Mouse (Mus musculus) hindbrain, embryonic 15.5 days (tissue): ENCODE data around the gene Prpf3. TPM values are rescaled to one million over a fixed set of nuclear protein-coding genes. Genes with fewer than 3 reads are reported as not detected.
A peak's percentile ranks its signal among the peaks of the same experiment; 100 is the strongest.

Experiments
- ATAC-seq: fragments of 200-750 bp; cut with Nextera tagmentation; 2 replicates; pipeline ENCODE4 v1.8.0; 2017; ENCODE audit warnings: low read depth, moderate number of reproducible peaks, moderate TSS enrichment; ENCODE audit not compliant: low FRiP score
- H3K27ac ChIP-seq: fragments of 300-500 bp; sonication (generic); replicated peaks from 2 replicates; pipeline ENCODE4 v1.5.1; 2015; ENCODE audit warnings: mild to moderate bottlenecking, inconsistent platforms
- H3K27me3 ChIP-seq: fragments of 300-500 bp; sonication (generic); 2 replicates; pipeline ENCODE4 v1.6.1; 2015; ENCODE audit warnings: control low read depth, inconsistent platforms
- H3K36me3 ChIP-seq: fragments of 300-500 bp; sonication (generic); 2 replicates; pipeline ENCODE4 v1.6.1; 2015; ENCODE audit warnings: control low read depth, inconsistent platforms
- H3K4me1 ChIP-seq: fragments of 300-500 bp; sonication (generic); replicated peaks from 2 replicates; pipeline ENCODE4 v1.6.1; 2015; ENCODE audit warnings: control low read depth, inconsistent platforms
- H3K4me2 ChIP-seq: fragments of 300-500 bp; sonication (generic); 2 replicates; pipeline ENCODE4 v1.6.1; 2015; ENCODE audit warnings: moderate library complexity, mild to moderate bottlenecking, inconsistent platforms
- H3K4me3 ChIP-seq: fragments of 300-500 bp; sonication (generic); 2 replicates; pipeline ENCODE4 v1.5.1; 2015; ENCODE audit warnings: mild to moderate bottlenecking, inconsistent platforms
- H3K9ac ChIP-seq: fragments of 300-500 bp; sonication (generic); 2 replicates; pipeline ENCODE4 v1.6.1; 2015; ENCODE audit warnings: inconsistent platforms
- H3K9me3 ChIP-seq: fragments of 300-500 bp; sonication (generic); 2 replicates; pipeline ENCODE4 v1.6.1; 2016; ENCODE audit warnings: control low read depth, inconsistent platforms
- WGBS: fragments of 180-500 bp; shearing (Covaris S2); methylation state at CpG from one replicate; pipeline ENCODE4 v1.1.7; 2015; 5-methylcytosine and 5-hydroxymethylcytosine counted together
- polyA plus RNA-seq: library from polyadenylated mRNA; unstranded; fragments of >200 nt; fragmentation: Nextera tagmentation; extraction: Ambion mirVana; gene quantifications from 2 replicates; pipeline ENCODE4 v1.2.1, GENCODE M21; 2015

Prpf3 gene
- polyA plus RNA-seq, 1 experiment from 2014 or later = 34.6 TPM

DNA sequence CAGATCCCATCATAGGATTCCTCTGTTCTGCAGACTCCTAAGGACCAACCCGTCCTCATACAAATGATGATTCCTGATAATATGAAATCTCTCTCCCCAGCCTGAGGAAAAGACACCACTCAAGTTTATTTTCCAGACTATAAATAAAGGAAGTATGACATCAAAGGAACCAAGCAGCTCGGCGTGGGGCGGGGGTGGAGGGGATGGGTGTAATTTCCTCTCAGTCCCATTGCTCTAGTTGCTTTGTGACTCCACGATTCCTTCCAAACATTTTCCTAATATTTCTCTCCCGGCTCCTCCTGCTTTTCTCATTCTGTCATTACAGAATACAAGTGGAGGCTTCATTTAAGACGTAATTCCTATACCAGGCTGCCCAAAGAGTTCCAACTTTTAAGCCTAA is 37.4 kb upstream of the Prpf3 start:
- no peak for ATAC-seq
- peak overlapping the region; percentile 76 for H3K27ac ChIP-seq
- peaks cover 24% of the 10 kb centered on the region for H3K4me1 ChIP-seq
- 20% methylated on average over 7 of the region's 7 CpGs for WGBS
- H3K9me3 ChIP-seq = no peaks in the 10 kb centered on the region
- peak overlapping the region; percentile 56 for H3K4me3 ChIP-seq
- peak overlapping the region; percentile 42 for H3K9ac ChIP-seq
- no peaks in the 10 kb centered on the region for H3K27me3 ChIP-seq
- peak overlapping the region; percentile 64 for H3K4me2 ChIP-seq
- peaks cover 7% of the 10 kb centered on the region; the same call in 1 of the 2 replicates for H3K36me3 ChIP-seq

DNA sequence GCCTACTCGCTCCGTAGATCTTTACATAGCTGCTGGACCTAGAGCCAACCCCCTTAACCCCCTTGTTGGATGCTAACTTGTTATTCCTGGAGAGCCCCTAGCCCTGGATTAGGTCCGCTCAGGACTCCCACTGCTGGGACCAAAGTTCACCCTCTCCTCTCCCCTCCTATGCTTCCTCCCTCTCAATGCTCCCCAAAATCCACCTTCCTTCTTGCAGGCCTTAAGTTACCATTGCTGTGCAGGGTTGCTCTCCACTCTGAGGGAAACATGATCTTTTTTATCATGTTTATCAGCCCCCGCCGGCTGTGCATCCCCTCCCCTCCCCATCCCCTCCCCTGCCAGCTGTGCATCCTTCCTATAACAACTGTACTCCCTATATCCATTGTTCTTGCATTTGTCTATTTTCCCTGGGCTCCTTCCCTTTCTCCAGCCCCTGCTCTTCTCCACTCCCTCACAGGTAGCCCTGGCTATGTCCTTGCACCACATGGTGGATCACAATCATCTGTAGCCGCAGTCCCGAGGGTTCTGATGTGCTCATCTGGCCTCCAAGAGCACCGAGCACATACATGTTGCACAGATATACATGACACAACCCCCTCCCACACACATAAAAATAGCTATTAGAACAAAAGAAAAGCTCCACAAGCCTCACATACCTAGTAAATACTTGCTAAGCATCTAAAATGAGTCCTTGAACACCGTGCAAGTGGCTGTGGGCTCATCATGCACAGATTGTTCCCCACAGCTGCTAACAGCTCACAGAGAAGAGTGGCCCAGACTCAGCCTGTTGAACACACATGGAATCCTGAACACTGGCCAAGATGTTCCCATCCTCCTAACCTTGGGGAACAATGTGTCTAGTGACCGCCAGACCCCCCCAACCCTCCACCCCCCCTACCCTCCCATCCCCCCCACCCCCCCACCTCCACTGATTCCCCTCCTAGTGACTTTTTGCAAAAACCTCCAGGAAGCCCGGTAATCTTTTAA is 36.7 kb upstream of the Prpf3 start:
- Histone ChIP-seq H3K4me2 (peak overlapping the region; percentile 35), H3K9ac (0 out of 2 replicates have a peak overlapping the region, but pooled peaks have one; percentile 4), H3K4me1 (peaks cover 24% of the 10 kb centered on the region), H3K4me3 (no peak overlapping the region; the same call in 1 of the 2 replicates), H3K27ac (peak overlapping the region; percentile 76), H3K36me3 (peaks cover under 1% of the 10 kb centered on the region; the same call in 1 of the 2 replicates), H3K27me3 (no peaks in the 10 kb centered on the region), H3K9me3 (no peaks in the 10 kb centered on the region)
- ATAC-seq = no peak
- 35% methylated on average over 11 of the region's 11 CpGs for WGBS

DNA sequence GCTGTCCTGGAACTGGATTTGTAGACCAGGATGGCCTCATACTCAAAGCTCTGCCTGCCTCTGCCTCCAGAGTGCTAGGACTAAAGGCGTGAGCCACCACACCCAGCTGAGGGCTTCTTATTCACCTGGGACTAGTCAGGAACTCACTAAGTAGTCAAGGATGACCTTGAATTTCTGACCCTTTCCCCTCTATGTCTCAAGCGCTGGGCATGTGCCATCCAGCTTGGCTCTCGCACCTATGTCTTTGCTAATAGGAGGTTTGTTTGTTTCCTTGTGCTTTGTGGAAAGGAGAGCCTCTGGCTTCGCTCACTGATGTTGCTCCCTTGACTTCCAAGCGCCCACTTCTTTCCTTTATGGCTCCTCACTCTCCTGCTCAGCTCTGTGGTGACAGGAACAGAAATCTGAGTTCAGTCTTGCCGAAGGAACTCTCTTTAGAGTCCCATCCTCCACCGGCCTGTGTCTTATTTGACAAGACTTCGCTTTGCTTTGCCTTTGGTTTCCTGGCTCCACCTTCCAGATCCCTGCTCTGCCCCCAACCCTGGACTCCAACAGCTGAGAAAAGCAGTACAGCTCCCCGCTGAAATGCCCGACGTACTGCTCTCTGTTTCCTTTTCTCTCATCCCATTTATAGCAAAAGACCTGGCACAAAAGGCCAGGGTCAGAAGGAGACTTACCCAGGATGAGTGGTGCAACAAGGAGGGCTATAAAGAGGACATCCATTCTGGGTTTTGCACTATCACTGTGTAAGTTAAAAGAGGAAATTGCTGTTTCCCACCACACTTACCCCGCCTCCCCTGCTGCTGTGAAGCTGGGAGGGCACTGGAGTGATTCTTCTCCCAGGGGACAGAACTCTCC is 35.8 kb upstream of the Prpf3 start, which contains the start of gene BC028528:
TSS of gene BC028528 (minus strand) at position 795 of the 855 bp plus-strand sequence.
- ATAC-seq = no peak
- H3K4me1 ChIP-seq = peaks cover 24% of the 10 kb centered on the region
- H3K9ac ChIP-seq = 0 out of 2 replicates have a peak within 1 kb of the TSS, but pooled peaks have one; percentile 4
- H3K36me3 ChIP-seq = no peaks in the 10 kb centered on the region
- H3K27me3 ChIP-seq = no peaks in the 10 kb centered on the region
- H3K27ac ChIP-seq = peak within 1 kb of the TSS; percentile 43
- peak within 1 kb of the TSS; percentile 35 for H3K4me2 ChIP-seq
- 26% methylated on average over 12 of the region's 12 CpGs for WGBS
- H3K9me3 ChIP-seq = no peaks in the 10 kb centered on the region
- H3K4me3 ChIP-seq = peak within 1 kb of the TSS; percentile 6

DNA sequence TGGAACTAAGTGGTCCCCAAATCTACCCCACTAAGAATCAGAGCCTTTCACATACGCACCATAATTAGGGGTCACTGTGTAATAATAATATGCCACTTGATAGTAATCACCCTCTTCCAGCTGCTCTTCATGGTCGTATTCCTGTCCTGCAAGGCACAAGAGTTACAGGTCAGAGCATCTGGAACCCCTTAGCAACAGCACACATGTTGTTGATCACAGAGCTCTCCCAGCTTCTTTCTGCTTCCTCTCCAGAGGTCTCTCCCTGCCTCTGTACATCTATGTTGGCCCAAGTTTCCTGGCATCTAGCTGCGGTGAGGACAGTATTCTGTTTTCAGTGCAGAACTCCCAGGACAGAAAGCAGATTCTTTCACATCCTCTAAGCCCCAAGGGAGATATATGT is 34.0 kb upstream of the Prpf3 start:
- no peak overlapping the region for H3K4me3 ChIP-seq
- no peak for ATAC-seq
- no peak overlapping the region for H3K4me2 ChIP-seq
- peaks cover 11% of the 10 kb centered on the region for H3K4me1 ChIP-seq
- 90% methylated on average over 3 of the region's 3 CpGs for WGBS
- H3K9me3 ChIP-seq = no peaks in the 10 kb centered on the region
- H3K36me3 ChIP-seq = no peaks in the 10 kb centered on the region
- H3K27ac ChIP-seq = no peak overlapping the region
- no peak overlapping the region for H3K9ac ChIP-seq
- H3K27me3 ChIP-seq = no peaks in the 10 kb centered on the region

DNA sequence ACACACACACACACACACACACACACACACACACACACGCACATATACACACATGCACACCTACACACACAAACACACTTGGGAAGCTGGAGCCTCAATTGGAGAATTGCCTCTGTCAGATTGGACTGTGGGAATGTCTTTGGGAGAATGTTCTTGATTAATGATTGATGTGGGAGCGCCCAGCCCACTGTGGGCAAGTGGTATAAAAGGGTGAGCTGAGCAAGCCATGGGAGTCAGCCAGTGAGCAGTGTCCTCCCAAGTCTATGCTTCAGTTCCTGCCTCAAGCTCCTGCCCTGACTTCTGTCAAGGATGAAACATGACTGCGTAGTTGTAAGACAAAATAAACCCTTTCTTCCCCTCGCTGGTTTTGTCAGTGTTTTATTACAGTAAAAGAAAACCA is 31.9 kb upstream of the Prpf3 start:
- 80% methylated on average over 4 of the region's 4 CpGs for WGBS
- Histone ChIP-seq H3K4me2 (no peak overlapping the region), H3K9me3 (no peaks in the 10 kb centered on the region), H3K4me1 (peaks cover 7% of the 10 kb centered on the region), H3K27me3 (no peaks in the 10 kb centered on the region), H3K4me3 (no peak overlapping the region), H3K36me3 (no peaks in the 10 kb centered on the region), H3K27ac (no peak overlapping the region), H3K9ac (no peak overlapping the region)
- no peak for ATAC-seq

DNA sequence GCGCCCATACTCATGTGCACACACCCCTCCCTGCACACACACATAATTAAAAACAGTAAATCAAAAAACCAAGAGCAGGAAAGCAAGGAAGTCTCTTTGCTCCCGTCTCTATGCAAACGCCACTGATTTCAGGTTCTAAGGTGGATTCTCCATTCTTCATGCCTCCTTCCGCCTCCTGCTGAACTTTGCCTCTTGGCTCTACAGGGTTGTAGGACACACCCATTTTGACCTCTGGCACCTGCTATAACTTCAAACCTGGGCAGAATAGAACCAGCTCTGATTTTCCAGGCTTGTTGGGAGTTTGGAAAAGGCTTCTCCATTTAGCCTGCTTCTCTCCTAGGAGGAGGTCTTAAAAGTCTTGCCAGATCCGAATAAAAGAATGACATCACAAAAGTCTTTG is 28.7 kb upstream of the Prpf3 start:
- Histone ChIP-seq H3K27me3 (no peaks in the 10 kb centered on the region), H3K9ac (no peak overlapping the region)
- ATAC-seq = no peak

DNA sequence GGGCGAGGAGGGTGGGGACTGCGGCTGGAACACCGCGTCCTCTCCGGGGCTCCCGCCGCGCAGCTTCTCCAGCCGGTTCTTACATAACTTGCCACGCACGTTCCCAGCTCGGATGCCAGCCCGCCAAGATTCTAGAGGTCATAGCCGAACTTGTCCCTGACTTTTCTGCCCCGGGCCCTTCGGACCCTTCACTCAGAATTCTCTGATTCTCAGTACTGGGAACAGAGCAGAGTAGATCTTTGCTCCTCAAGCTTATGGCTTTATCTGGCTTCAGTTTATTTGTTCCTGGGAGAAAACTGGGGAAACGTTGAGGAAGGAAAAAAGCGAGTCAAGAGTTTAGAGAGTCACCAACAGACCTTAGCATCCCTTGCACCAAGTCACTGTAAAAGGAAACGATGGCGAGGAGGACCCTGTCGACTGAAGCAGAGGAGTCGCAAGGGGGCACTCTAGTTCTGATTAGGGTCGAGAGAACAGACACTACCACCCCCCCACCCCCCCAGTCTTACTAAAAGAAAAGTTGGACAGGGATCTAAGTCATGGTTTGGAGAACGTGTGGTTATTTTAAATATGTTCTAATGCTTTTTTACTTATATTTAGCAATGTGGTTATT is 27.2 kb upstream of the Prpf3 start:
- no peaks in the 10 kb centered on the region for H3K27me3 ChIP-seq
- peak overlapping the region; percentile 52 for H3K4me3 ChIP-seq
- 2% methylated on average over 24 of the region's 24 CpGs for WGBS
- 0 out of 2 replicates have a peak overlapping the region, but pooled peaks have one; percentile 2 for H3K27ac ChIP-seq
- H3K9ac ChIP-seq = peak overlapping the region; percentile 25
- no peak for ATAC-seq
- peak overlapping the region; percentile 96 for H3K4me2 ChIP-seq
- H3K9me3 ChIP-seq = no peaks in the 10 kb centered on the region
- H3K36me3 ChIP-seq = no peaks in the 10 kb centered on the region
- H3K4me1 ChIP-seq = peaks cover 18% of the 10 kb centered on the region

More for the DNA sequence above, 28.7 kb upstream of the Prpf3 start:
- no peak overlapping the region for H3K4me2 ChIP-seq
- peaks cover 18% of the 10 kb centered on the region for H3K4me1 ChIP-seq
- no peaks in the 10 kb centered on the region for H3K36me3 ChIP-seq
- H3K27ac ChIP-seq = no peak overlapping the region
- H3K4me3 ChIP-seq = no peak overlapping the region
- no peaks in the 10 kb centered on the region for H3K9me3 ChIP-seq
- WGBS = 86% methylated on average over 5 of the region's 5 CpGs

DNA sequence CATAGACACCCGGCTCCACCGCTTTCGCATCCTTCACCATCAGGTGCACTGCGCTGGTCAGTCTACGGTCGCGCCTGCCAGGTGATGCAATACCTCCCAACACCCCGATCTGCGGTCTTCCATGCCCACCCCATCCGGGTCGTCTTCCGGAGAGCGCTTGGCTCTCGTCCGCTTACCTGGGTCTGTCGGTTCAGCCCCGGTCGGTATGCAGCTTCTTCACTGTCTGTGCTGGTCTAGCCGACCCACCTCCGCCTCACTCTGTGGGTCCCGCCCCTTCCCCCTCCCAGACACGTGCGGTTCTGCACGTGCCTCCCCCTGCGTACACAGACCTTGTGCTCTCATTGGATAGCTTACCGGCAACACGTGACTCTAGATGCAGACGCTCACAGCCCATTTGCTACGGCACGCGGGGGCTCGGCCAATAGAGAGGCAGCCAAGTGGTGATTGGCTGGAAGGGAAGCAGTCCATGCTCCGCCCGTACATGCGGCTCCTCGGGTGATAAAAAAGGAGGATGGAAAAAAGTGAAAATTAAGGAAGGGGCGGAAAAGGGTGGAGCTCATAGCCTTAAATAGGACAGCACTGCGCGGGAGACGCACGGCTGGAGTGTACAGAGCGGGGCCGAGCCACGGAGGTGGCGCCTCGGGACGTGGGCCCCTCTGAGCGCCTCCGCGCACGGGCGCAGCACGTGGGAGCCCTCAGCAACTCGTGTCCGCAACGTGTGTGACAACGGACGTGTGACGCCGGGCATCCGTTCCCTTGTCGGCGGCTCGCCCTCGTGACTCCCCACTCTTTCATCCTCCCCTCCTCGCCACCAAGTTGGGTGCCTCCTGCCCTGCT is 26.5 kb upstream of the Prpf3 start, which contains the start of gene Ciart:
TSS of gene Ciart (minus strand) at position 273 of the 837 bp plus-strand sequence.
- peaks cover 18% of the 10 kb centered on the region for H3K4me1 ChIP-seq
- H3K9me3 ChIP-seq = no peaks in the 10 kb centered on the region
- H3K36me3 ChIP-seq = no peaks in the 10 kb centered on the region
- peak within 1 kb of the TSS; percentile 96 for H3K4me2 ChIP-seq
- peak within 1 kb of the TSS; percentile 52 for H3K4me3 ChIP-seq
- 0 out of 2 replicates have a peak within 1 kb of the TSS, but pooled peaks have one; percentile 2 for H3K27ac ChIP-seq
- no peaks in the 10 kb centered on the region for H3K27me3 ChIP-seq
- H3K9ac ChIP-seq = peak within 1 kb of the TSS; percentile 25
- under 1% methylated on average over 66 of the region's 66 CpGs for WGBS
- ATAC-seq = peak; percentile 99

DNA sequence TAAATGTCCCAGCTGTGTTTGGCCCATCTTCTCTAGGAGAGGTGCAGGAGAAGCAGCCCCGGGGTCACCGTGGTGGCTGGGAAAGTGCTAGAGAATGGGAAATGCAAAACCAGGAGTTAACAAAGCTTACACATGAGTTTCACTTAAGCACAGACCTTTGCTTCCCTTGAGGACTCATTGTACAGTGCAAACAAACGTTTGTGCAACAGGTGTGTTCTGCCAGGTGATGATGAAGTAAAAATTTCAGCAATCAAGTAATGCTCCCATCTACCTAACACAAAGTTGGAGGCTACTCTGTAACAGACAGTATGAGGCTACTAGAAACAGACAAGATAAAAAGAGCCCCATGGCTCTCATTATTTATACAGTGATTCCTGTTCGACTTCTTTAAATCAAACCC is 23.4 kb upstream of the Prpf3 start:
- Histone ChIP-seq H3K9ac (no peak overlapping the region), H3K27me3 (no peaks in the 10 kb centered on the region), H3K27ac (no peak overlapping the region), H3K4me3 (no peak overlapping the region), H3K4me2 (no peak overlapping the region), H3K4me1 (peaks cover 18% of the 10 kb centered on the region), H3K36me3 (no peaks in the 10 kb centered on the region), H3K9me3 (no peaks in the 10 kb centered on the region)
- ATAC-seq = no peak
- 92% methylated on average over 4 of the region's 4 CpGs for WGBS

DNA sequence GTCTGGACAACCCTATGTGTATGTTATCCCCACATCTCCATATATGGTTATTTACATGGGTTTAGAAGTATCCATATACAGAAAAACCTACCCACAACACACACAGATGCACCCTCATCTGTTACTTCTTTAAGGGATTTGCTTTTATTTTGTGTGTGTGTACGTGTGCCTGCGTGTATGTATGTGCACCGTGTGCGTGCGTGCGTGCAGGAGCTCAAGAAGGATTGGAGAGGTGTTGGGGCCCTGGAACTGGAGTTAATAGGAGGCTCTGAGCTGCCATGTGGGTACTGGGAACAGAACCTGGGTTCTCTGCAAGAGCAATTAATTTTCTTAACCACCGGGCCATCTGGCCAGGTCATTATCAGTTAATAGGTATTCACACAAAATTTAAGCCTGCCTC is 16.4 kb upstream of the Prpf3 start:
- Histone ChIP-seq H3K27me3 (no peaks in the 10 kb centered on the region), H3K27ac (no peak overlapping the region)
- no peak for ATAC-seq

More for the DNA sequence above, 16.4 kb upstream of the Prpf3 start:
- Histone ChIP-seq H3K36me3 (peaks cover 18% of the 10 kb centered on the region), H3K9ac (peak overlapping the region; percentile 74), H3K9me3 (no peaks in the 10 kb centered on the region), H3K4me2 (peak overlapping the region; percentile 80), H3K4me3 (peak overlapping the region; percentile 67), H3K4me1 (peaks cover 17% of the 10 kb centered on the region)
- WGBS = 85% methylated on average over 7 of the region's 7 CpGs
